Mouse (Mus musculus) stomach, embryonic 14.5 days (tissue): ENCODE data around the gene Pbx1. TPM values are rescaled to one million over a fixed set of nuclear protein-coding genes. Genes with fewer than 3 reads are reported as not detected.

Experiments used
- ATAC-seq: fragments of 200-750 bp; cut with Nextera tagmentation; 2 replicates; pipeline ENCODE4 v1.8.0; 2017; ENCODE audit warnings: low read depth, moderate TSS enrichment; ENCODE audit not compliant: insufficient number of reproducible peaks, insufficient read depth, low FRiP score
- H3K27ac ChIP-seq: fragments of 300-500 bp; sonication (generic); 2 replicates; pipeline ENCODE4 v1.5.1; 2014; ENCODE audit warnings: mild to moderate bottlenecking, low read length, moderate library complexity, mixed read lengths
- H3K27me3 ChIP-seq: fragments of 300-500 bp; sonication (generic); 2 replicates; pipeline ENCODE4 v1.6.1; 2014; ENCODE audit warnings: low read length, control low read depth, mixed read lengths; ENCODE audit not compliant: control insufficient read depth, insufficient read depth
- H3K36me3 ChIP-seq: fragments of 300-500 bp; sonication (generic); 2 replicates; pipeline ENCODE4 v1.6.1; 2014; ENCODE audit warnings: mild to moderate bottlenecking, control low read depth, low read length, moderate library complexity, mixed read lengths; ENCODE audit not compliant: control insufficient read depth, insufficient read depth
- H3K4me1 ChIP-seq: fragments of 300-500 bp; sonication (generic); 2 replicates; pipeline ENCODE4 v1.6.1; 2014; ENCODE audit warnings: low read length, control low read depth, mixed read lengths; ENCODE audit not compliant: control insufficient read depth, insufficient read depth
- H3K4me2 ChIP-seq: fragments of 300-500 bp; sonication (generic); replicated peaks from 2 replicates; pipeline ENCODE4 v1.6.1; 2014; ENCODE audit warnings: low read depth, low read length, control low read depth
- H3K4me3 ChIP-seq: fragments of 300-500 bp; sonication (generic); 2 replicates; pipeline ENCODE4 v1.5.1; 2014; ENCODE audit warnings: low read depth, low read length, control low read depth
- H3K9ac ChIP-seq: fragments of 300-500 bp; sonication (generic); replicated peaks from 2 replicates; pipeline ENCODE4 v1.6.1; 2014; ENCODE audit warnings: low read depth, mild to moderate bottlenecking, control low read depth, low read length, moderate library complexity, mixed read lengths
- H3K9me3 ChIP-seq: fragments of 300-500 bp; sonication (generic); 2 replicates; pipeline ENCODE4 v1.6.1; 2016; ENCODE audit warnings: low read depth, low read length, control low read depth; ENCODE audit not compliant: control insufficient read depth
- whole genome bisulfite sequencing: fragments of 180-500 bp; shearing (Covaris S2); extraction: QIAGEN DNeasy Blood & Tissue Kit; methylation state at CpG from one replicate; pipeline ENCODE4 v1.1.7; 2014; 5-methylcytosine and 5-hydroxymethylcytosine counted together
- polyA plus RNA-seq: library from polyadenylated mRNA; unstranded; fragments of >200 nt; fragmentation: Nextera tagmentation; extraction: Ambion mirVana; gene quantifications from 2 replicates; pipeline ENCODE4 v1.2.1, GENCODE M21; 2014

The Pbx1 gene
- polyA plus RNA-seq, 1 experiment from 2014 or later = 64.1 TPM

DNA sequence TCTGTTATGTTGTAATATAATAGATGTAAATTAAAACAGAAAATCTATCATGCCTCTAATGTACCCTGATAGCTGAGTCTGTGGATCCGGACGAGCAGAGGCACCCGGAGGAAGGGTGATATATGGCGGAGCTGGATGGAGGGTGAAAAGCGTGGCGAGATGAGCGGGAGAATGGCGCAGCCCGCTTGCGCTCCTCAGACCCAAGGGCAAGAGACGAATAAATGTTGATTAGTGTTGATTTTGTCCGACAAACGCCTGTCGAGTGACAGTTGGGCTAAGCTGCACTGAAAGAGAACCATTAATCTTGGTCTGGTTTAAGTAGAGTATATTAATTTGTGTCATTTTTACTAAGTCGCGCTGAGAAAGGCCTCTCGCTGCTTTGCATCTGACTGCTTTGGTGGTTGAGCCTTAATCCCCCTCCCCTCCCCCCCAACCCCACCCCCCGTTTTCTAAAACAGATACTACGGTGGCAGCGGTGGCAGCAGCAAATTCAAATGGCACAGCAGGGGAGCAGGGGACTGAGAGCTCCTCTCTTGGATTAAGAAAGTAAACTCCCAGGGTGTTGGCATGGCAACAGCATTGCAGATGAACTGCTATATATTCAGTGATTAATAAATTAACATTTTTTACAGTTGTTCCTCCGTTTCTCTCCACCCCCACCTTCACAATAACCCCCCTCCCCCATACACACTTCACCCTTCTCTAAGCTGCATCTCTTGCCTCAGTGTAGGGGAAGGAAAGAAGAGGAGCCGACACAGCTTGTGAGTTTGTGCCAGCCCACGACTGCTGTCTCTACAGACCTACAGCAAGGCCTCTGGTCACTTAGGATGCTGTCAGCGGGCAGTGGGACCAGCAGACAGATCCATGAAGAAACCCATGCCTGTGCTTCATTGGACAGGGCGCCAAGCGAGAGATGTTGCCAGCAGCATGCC, 74.1 kb downstream of the Pbx1 start:
- H3K36me3 ChIP-seq = peaks cover 3% of the 10 kb centered on the region; the same call in 1 of the 2 replicates
- 0 out of 2 replicates have a peak, but pooled peaks have one; percentile 15 for ATAC-seq
- peak overlapping the region; percentile 52; the same call in 1 of the 2 replicates for H3K27ac ChIP-seq
- peaks cover 44% of the 10 kb centered on the region for H3K4me1 ChIP-seq
- H3K4me2 ChIP-seq = peak overlapping the region; percentile 16
- no peaks in the 10 kb centered on the region for H3K9me3 ChIP-seq
- H3K27me3 ChIP-seq = no peaks in the 10 kb centered on the region
- WGBS = 19% methylated on average over 26 of the region's 26 CpGs
- no peak overlapping the region for H3K9ac ChIP-seq
- no peak overlapping the region for H3K4me3 ChIP-seq

DNA sequence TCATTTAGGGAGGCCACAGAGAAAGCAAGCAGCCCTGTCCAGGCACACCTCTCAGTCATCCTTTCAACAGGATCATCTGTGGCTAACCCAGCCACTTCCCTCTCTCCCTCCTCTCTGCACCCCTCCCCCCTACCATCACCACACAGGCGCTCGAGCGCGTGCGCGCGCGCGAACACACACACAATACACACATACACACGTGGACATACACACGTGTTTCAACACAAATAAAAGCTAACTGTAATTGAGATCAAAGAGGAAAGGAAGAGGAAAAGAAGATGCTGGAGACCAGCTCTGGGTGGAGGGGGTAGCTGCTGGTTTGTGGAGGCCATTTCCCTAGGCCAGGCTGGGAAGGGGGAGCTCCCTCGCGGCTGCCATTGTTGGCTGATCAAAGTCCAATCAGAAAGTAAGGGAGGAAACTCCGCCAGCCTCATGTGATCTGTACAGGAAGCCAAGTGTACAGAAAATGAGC, 75.1 kb downstream of the Pbx1 start:
- Histone ChIP-seq H3K4me2 (no peak overlapping the region), H3K27ac (no peak overlapping the region; the same call in 1 of the 2 replicates), H3K9me3 (no peaks in the 10 kb centered on the region), H3K4me1 (peaks cover 44% of the 10 kb centered on the region), H3K36me3 (peaks cover 3% of the 10 kb centered on the region; the same call in 1 of the 2 replicates), H3K27me3 (no peaks in the 10 kb centered on the region), H3K4me3 (no peak overlapping the region), H3K9ac (no peak overlapping the region)
- 33% methylated on average over 14 of the region's 14 CpGs for WGBS
- peak; percentile 67 for ATAC-seq

GRCm38 (mm10) chr1:168355985-168356556, 76.0 kb downstream of the Pbx1 start:
- Histone ChIP-seq H3K9ac (no peak overlapping the region), H3K4me1 (peaks cover 44% of the 10 kb centered on the region), H3K4me2 (no peak overlapping the region), H3K4me3 (no peak overlapping the region), H3K27ac (no peak overlapping the region), H3K27me3 (no peaks in the 10 kb centered on the region), H3K36me3 (peaks cover 3% of the 10 kb centered on the region; the same call in 1 of the 2 replicates), H3K9me3 (no peaks in the 10 kb centered on the region)
- no peak for ATAC-seq
- 57% methylated on average over 10 of the region's 10 CpGs for WGBS

DNA sequence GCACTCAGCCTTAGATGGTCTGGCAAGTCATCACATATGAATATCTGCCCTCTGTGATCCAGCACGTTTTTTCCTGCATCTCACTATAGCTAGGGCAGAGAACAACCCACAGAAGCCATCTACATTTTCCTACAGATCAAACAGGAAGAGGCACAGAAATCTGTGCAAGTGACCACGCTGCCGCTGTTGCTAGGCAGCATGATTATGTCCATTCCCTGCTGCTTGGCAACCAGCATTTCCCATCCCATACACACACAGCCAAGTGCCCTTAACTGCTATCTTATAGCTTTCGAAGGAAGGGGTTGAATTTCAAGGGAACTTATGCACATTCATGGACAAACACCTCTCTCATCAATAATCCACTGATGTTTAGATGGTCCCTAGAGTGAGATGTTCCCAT, 77.1 kb downstream of the Pbx1 start:
- peaks cover 44% of the 10 kb centered on the region for H3K4me1 ChIP-seq
- 20% methylated on average over 4 of the region's 4 CpGs for WGBS
- H3K9ac ChIP-seq = no peak overlapping the region
- no peak overlapping the region for H3K4me2 ChIP-seq
- peaks cover 3% of the 10 kb centered on the region; the same call in 1 of the 2 replicates for H3K36me3 ChIP-seq
- no peak for ATAC-seq
- H3K4me3 ChIP-seq = no peak overlapping the region
- H3K9me3 ChIP-seq = no peaks in the 10 kb centered on the region
- H3K27me3 ChIP-seq = no peaks in the 10 kb centered on the region
- H3K27ac ChIP-seq = no peak overlapping the region

GRCm38 (mm10) chr1:168348036-168348784, 83.9 kb downstream of the Pbx1 start:
- 71% methylated on average over 8 of the region's 8 CpGs for WGBS
- H3K27ac ChIP-seq = no peak overlapping the region
- ATAC-seq = no peak
- H3K27me3 ChIP-seq = no peaks in the 10 kb centered on the region
- no peak overlapping the region for H3K9ac ChIP-seq
- H3K4me1 ChIP-seq = no peaks in the 10 kb centered on the region
- H3K36me3 ChIP-seq = no peaks in the 10 kb centered on the region
- H3K4me2 ChIP-seq = no peak overlapping the region
- no peak overlapping the region for H3K4me3 ChIP-seq
- H3K9me3 ChIP-seq = no peaks in the 10 kb centered on the region

DNA sequence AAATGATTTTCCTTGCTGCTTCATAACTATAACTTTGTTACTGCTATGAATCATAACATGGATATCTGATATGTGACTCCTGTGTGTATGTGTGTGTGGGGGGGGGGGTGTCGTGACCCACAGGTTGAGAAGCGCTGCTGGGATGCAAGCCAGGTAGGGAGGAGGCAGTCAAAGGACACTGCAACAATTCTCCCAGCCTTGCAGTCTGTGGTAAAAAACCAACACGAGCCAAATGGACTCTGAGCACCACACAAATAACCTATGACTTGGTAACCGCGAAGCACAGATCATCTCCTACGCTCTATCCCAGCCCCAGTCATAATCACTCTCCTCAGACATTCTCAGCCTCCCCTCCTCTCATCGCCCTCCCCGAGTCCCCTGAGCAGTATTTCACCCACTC, 87.2 kb downstream of the Pbx1 start:
- no peaks in the 10 kb centered on the region for H3K36me3 ChIP-seq
- no peak overlapping the region for H3K27ac ChIP-seq
- ATAC-seq = no peak
- H3K4me1 ChIP-seq = peaks cover 12% of the 10 kb centered on the region; the same call in 1 of the 2 replicates
- no peaks in the 10 kb centered on the region for H3K27me3 ChIP-seq
- no peak overlapping the region for H3K4me2 ChIP-seq
- H3K4me3 ChIP-seq = no peak overlapping the region
- WGBS = 57% methylated on average over 8 of the region's 8 CpGs
- H3K9me3 ChIP-seq = no peaks in the 10 kb centered on the region
- H3K9ac ChIP-seq = no peak overlapping the region

DNA sequence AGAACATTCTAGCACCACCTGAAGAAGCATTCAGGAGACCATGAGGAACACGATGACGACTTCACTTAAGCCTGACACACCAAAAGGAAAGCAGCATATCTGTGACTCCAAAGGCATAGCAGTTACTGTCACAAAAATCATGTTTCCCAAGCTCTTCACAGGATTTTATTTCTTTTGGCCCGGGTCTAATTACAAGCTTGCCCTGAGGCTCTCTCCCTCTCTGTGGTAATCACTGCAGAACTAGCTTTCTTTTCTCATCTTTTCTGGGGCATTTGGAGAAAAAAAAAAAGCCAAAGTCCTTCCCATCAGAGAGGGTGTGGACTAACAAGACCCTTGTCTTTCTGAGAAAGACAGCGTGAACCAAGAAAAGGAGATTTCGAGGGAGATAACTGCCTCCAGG, 87.8 kb downstream of the Pbx1 start:
- no peak overlapping the region for H3K4me3 ChIP-seq
- H3K4me2 ChIP-seq = no peak overlapping the region
- H3K36me3 ChIP-seq = no peaks in the 10 kb centered on the region
- no peak for ATAC-seq
- H3K9me3 ChIP-seq = no peaks in the 10 kb centered on the region
- H3K4me1 ChIP-seq = peaks cover 12% of the 10 kb centered on the region; the same call in 1 of the 2 replicates
- no peaks in the 10 kb centered on the region for H3K27me3 ChIP-seq
- H3K9ac ChIP-seq = no peak overlapping the region
- no peak overlapping the region for H3K27ac ChIP-seq
- WGBS = 78% methylated on average over 5 of the region's 5 CpGs

DNA sequence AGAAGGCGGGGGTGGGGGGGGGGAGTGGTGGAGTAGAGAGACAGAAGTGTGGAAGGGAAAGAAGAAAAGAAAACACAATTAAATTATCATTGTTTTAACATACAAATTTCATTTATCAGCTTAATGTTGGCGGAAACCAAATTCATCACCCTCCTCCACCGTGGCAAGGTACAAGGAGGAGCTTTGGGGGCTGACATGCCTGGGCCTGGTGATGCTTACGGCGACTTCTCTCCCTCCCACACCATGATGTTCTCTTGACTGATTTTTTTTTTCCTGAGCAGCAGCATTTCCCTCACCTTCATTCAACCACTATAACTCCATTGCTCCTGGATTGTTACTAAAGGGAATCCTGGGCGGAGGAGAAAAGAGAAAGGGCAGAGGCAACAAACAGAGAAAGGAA, 89.8 kb downstream of the Pbx1 start:
- no peak overlapping the region for H3K4me3 ChIP-seq
- WGBS = 54% methylated on average over 5 of the region's 6 CpGs
- no peaks in the 10 kb centered on the region for H3K9me3 ChIP-seq
- no peak overlapping the region for H3K9ac ChIP-seq
- no peaks in the 10 kb centered on the region for H3K36me3 ChIP-seq
- ATAC-seq = no peak
- peak overlapping the region; percentile 53; the same call in 1 of the 2 replicates for H3K27ac ChIP-seq
- H3K4me1 ChIP-seq = peaks cover 17% of the 10 kb centered on the region; the same call in 1 of the 2 replicates
- H3K27me3 ChIP-seq = no peaks in the 10 kb centered on the region
- H3K4me2 ChIP-seq = no peak overlapping the region
